Mouse (Mus musculus): ENCODE measurements around the gene Tspan18.

DNA sequence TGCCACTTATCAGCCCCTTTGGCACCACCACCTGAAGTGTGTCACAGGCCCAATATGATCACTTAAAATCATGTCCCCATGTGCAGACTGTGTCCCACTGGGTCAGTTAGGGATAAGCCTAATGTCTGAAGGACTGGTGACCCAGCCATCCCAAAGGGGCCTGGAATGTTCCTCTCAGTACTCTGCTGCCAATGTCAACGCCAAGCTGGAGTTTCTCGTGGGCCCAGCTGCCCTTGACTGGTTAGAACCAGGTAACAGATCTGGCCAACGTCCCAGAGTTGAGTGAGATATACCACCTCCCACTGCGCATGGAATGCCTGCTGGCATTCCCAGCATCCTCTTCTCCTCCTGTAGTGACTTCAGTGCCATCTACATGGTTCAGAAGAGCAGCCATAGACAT, 5.2 kb downstream of the Tspan18 start:
- TF ChIP-seq EP300 (IDR thresholded peaks at IDR 0.05; ENCODE audit: insufficient read depth, low read depth, low read length) (no peak), CTCF (IDR thresholded peaks at IDR 0.05; ENCODE audit: low read depth, low read length) (no peak)
